Mouse (Mus musculus) lung, postnatal 0 days (tissue): ENCODE measurements around the gene Gpr83. TPM values are rescaled to one million over a fixed set of nuclear protein-coding genes. Genes with fewer than 3 reads are reported as not detected.
A peak's percentile ranks its signal among the peaks of the same experiment; 100 is the strongest.

Experiments used
- ATAC-seq: fragments of 200-750 bp; cut with Nextera tagmentation; 2 replicates; pipeline ENCODE4 v1.8.0; 2017; ENCODE audit warnings: moderate library complexity
- DNase-seq: peaks from one replicate; pipeline ENCODE4 v3.0.0-alpha.2; 2016; ENCODE audit warnings: low spot score
- H3K27ac ChIP-seq: fragments of 300-500 bp; sonication (generic); 2 replicates; pipeline ENCODE4 v1.5.1; 2014; ENCODE audit warnings: antibody characterized with exemption, mild to moderate bottlenecking, low read length, mixed read lengths
- H3K27me3 ChIP-seq: fragments of 300-500 bp; sonication (generic); replicated peaks from 2 replicates; pipeline ENCODE4 v1.6.1; 2014; ENCODE audit warnings: low read length, mixed read lengths; ENCODE audit not compliant: insufficient read depth
- H3K36me3 ChIP-seq: fragments of 300-500 bp; sonication (generic); 2 replicates; pipeline ENCODE4 v1.6.1; 2014; ENCODE audit warnings: low read length, mixed read lengths; ENCODE audit not compliant: insufficient read depth
- H3K4me1 ChIP-seq: fragments of 300-500 bp; sonication (generic); 2 replicates; pipeline ENCODE4 v1.6.1; 2014; ENCODE audit warnings: antibody characterized with exemption, low read depth, low read length, mixed read lengths; ENCODE audit not compliant: insufficient read depth
- H3K4me2 ChIP-seq: fragments of 300-500 bp; sonication (generic); replicated peaks from 2 replicates; pipeline ENCODE4 v1.6.1; 2014; ENCODE audit warnings: low read depth, mild to moderate bottlenecking, low read length, moderate library complexity, mixed read lengths
- H3K4me3 ChIP-seq: fragments of 300-500 bp; sonication (generic); 2 replicates; pipeline ENCODE4 v1.5.1; 2014; ENCODE audit warnings: low read depth, low read length
- H3K9ac ChIP-seq: fragments of 300-500 bp; sonication (generic); replicated peaks from 2 replicates; pipeline ENCODE4 v1.6.1; 2014; ENCODE audit warnings: low read depth, mild to moderate bottlenecking
- H3K9me3 ChIP-seq: fragments of 300-500 bp; sonication (generic); 2 replicates; pipeline ENCODE4 v1.6.1; 2016; ENCODE audit warnings: low read length, mixed read lengths
- CTCF ChIP-seq: IDR thresholded peaks from 2 replicates; pipeline ENCODE4 v1.5.1; 2016; ENCODE audit warnings: antibody characterized with exemption, mild to moderate bottlenecking
- EP300 ChIP-seq: IDR thresholded peaks from 2 replicates; pipeline ENCODE4 v1.6.1; 2016; ENCODE audit warnings: antibody characterized with exemption, mild to moderate bottlenecking, control low read depth
- WGBS: fragments of 180-500 bp; shearing (Covaris S2); extraction: QIAGEN DNeasy Blood & Tissue Kit; methylation state at CpG from one replicate; pipeline ENCODE4 v1.1.7; 2014; 5-methylcytosine and 5-hydroxymethylcytosine counted together
- polyA plus RNA-seq: library from polyadenylated mRNA; unstranded; fragments of >200 nt; fragmentation: Nextera tagmentation; extraction: Ambion mirVana; gene quantifications from 2 replicates; pipeline ENCODE4 v1.2.1, GENCODE M21; 2015

Gpr83 gene
- polyA plus RNA-seq, 1 experiment from 2014 or later: 0.05 TPM

DNA sequence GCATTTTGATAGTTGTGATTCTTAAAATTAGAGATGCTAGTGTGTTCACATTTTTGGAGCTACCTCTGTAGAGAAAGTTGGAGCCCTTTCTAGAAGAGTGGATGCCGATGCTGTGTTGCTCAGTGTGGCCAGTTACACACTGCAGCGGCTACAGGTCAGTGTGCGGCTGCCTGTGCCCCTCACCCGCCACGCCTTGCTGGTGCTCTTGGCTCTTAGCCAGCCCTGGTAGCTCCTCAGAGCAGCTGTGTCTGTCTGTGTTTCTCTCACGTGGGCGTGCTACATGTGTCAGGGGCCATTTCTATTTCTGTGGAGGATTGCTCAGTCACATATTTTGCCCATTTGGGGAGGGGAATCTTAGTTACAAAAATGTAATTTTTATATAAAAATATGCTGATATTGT lies 20.5 kb upstream of the Gpr83 start:
- TF ChIP-seq CTCF (no peak), EP300 (no peak)
- Histone ChIP-seq H3K27me3 (no peaks in the 10 kb centered on the region), H3K4me1 (no peaks in the 10 kb centered on the region), H3K9ac (no peak overlapping the region), H3K27ac (no peak overlapping the region), H3K9me3 (no peaks in the 10 kb centered on the region), H3K36me3 (no peaks in the 10 kb centered on the region), H3K4me2 (no peak overlapping the region), H3K4me3 (no peak overlapping the region)
- DNase-seq (peak; percentile 20), ATAC-seq (0 out of 2 replicates have a peak, but pooled peaks have one; percentile 18)
- 30% methylated on average over 7 of the region's 7 CpGs for WGBS

DNA sequence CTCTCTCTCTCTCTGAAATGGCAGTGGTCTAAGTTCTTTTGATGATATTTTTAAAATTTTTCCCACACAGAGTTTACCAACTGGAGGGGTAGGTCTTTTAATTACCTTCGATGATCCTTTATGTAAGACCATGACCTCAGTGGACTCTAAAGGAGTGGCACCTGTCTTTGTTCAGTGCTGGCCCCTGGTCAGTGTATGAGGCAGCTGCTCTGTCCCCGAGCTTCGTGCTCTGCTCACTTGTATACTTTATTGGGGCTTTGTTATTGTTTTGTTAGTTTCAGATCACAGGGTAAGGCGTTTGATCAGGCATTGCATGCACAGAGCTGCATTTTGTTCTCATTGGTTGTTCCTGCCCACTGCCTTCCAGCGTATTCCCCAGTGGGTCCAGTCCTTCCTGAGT lies 20.0 kb upstream of the Gpr83 start:
- no peak overlapping the region for H3K4me2 ChIP-seq
- no peaks in the 10 kb centered on the region for H3K36me3 ChIP-seq
- no peak for DNase-seq
- ATAC-seq: no peak
- H3K27me3 ChIP-seq: no peaks in the 10 kb centered on the region
- no peak overlapping the region for H3K27ac ChIP-seq
- TF ChIP-seq CTCF (no peak), EP300 (no peak)
- H3K9me3 ChIP-seq: no peaks in the 10 kb centered on the region
- 73% methylated on average over 5 of the region's 5 CpGs for WGBS
- no peaks in the 10 kb centered on the region for H3K4me1 ChIP-seq
- no peak overlapping the region for H3K9ac ChIP-seq
- H3K4me3 ChIP-seq: no peak overlapping the region

DNA sequence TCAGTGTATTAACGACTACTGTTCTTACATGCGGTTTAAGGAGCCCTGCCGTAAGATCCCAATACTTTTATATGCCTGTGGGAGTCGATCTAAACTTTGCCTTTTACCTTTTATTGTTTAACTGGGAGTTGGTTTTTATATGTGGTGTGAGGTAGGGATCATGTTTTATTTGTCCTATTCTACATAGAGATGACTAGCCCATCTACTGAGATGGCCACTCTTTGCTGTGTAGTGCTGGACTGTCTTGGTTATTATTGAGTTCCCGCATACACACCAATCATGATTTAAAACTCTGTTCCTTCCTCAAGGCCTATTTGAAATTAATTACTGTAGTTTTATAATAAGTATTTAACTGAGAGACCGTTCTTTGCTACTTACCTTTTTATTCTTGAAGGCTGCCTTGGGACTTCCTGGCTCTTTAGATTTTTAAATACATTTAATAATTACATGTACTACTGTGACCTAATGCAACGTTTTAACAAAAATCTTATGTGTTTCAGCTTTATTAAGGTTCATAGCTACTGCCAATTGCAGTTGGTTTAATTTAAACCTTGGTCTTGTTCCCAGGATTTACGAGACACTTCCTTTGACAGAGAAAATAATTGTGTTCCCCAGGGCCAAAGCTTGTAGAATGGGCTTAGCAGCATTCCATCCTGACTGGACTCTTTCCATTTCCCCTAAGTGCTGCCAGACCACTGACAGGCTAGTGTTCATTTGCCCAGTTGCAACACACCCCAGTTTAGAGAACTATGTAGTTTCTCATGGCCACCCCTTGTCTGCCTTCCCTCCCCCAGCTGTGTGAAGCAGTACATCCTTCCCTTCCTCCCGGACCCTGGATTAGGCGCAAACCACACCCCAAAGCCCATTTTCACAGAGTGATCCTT lies 17.9 kb upstream of the Gpr83 start:
- WGBS: 73% methylated on average over 10 of the region's 10 CpGs
- Histone ChIP-seq H3K9ac (no peak overlapping the region), H3K27me3 (no peaks in the 10 kb centered on the region), H3K4me2 (no peak overlapping the region), H3K4me3 (no peak overlapping the region), H3K4me1 (no peaks in the 10 kb centered on the region), H3K9me3 (no peaks in the 10 kb centered on the region), H3K27ac (0 out of 2 replicates have a peak overlapping the region, but pooled peaks have one; percentile 9), H3K36me3 (no peaks in the 10 kb centered on the region)
- TF ChIP-seq EP300 (peak; percentile 40; the same call in 1 of the 2 replicates), CTCF (no peak)
- peak; percentile 89 for DNase-seq
- peak; percentile 91 for ATAC-seq

DNA sequence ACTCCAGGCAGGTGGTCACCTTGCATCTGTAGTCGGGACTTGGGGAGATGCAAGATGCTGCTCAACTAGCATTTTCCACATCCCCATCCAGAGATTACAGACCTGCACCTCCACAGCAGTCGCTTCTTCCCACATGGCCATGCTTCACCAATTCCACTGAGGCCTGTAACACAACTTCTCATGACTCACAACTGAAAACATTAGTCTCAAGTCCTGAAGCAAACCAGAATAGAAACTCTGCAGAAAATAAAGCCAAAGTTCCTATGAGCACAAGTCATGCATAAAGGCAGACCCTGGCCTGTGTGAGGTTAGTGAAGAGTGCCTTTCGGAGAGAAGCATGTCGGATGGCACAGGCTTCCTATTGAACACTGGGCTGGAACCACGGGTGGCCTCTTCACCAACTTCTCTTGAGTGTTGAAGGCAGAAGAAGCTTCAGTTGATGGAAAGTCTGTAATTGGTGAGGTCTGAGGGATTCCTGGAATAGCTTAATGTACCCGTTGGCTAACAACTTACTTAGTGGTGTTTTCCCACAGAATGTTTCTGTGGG lies 16.6 kb upstream of the Gpr83 start:
- Histone ChIP-seq H3K27ac (no peak overlapping the region), H3K9me3 (no peaks in the 10 kb centered on the region), H3K4me2 (no peak overlapping the region), H3K4me3 (no peak overlapping the region), H3K4me1 (no peaks in the 10 kb centered on the region), H3K27me3 (no peaks in the 10 kb centered on the region), H3K9ac (no peak overlapping the region), H3K36me3 (no peaks in the 10 kb centered on the region)
- ATAC-seq (no peak), DNase-seq (no peak)
- no peak for TF ChIP-seq EP300
- TF ChIP-seq CTCF: no peak
- 89% methylated on average over 6 of the region's 6 CpGs for WGBS

DNA sequence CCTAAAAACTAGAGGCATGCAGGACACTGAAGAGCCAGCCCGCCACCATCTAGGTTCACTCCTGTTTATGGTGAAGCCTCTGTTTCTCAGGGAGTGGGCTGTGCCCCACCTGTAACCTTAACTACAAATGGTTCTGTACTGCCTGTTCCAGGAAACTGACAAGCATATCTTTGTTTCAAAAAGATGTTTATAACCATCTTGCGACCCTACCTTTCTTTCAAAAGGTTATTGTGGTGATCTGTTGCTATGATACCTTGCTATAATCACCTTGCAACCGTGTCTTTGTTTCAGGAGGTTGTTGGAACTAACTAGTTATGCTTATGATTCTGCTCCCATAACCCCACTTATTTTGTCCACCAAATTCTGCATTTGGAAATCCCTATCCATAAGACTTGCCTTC lies 16.1 kb upstream of the Gpr83 start:
- 93% methylated on average over 3 of the region's 3 CpGs for WGBS
- TF ChIP-seq CTCF: no peak
- TF ChIP-seq EP300: no peak
- no peaks in the 10 kb centered on the region for H3K36me3 ChIP-seq
- no peaks in the 10 kb centered on the region for H3K4me1 ChIP-seq
- no peaks in the 10 kb centered on the region for H3K9me3 ChIP-seq
- no peaks in the 10 kb centered on the region for H3K27me3 ChIP-seq
- no peak overlapping the region for H3K9ac ChIP-seq
- H3K27ac ChIP-seq: no peak overlapping the region
- no peak overlapping the region for H3K4me3 ChIP-seq
- no peak for ATAC-seq
- H3K4me2 ChIP-seq: no peak overlapping the region
- DNase-seq: no peak

DNA sequence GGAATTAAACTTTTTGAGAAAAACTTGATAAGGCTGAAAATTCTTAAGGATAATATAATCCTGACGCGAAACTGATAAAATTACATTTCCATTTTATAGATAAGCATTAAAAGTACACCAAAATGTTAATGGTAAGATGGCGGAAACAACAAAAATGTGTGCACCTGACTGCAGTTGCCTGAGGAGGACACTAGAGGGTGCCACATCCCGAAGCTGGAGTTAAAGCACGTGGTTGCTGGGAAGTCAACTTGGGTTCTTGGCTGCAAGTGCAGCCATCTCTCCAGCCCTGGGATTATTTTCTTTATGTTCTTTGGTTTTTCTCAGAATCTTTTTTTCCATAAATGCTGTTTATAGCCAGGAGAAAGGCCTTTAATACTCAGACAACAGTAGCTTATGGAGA lies 13.6 kb upstream of the Gpr83 start:
- H3K27ac ChIP-seq: no peak overlapping the region
- TF ChIP-seq CTCF (peak; percentile 61), EP300 (no peak)
- no peak overlapping the region for H3K4me2 ChIP-seq
- no peak overlapping the region for H3K9ac ChIP-seq
- DNase-seq (no peak), ATAC-seq (no peak)
- H3K9me3 ChIP-seq: no peaks in the 10 kb centered on the region
- H3K4me3 ChIP-seq: no peak overlapping the region
- H3K36me3 ChIP-seq: no peaks in the 10 kb centered on the region
- 52% methylated on average over 5 of the region's 5 CpGs for WGBS
- H3K27me3 ChIP-seq: no peaks in the 10 kb centered on the region
- H3K4me1 ChIP-seq: no peaks in the 10 kb centered on the region
